Mouse (Mus musculus): ENCODE measurements around the gene Gm42688.
"Not testable (repeated sequence)": the region's sequence is repeated elsewhere in the genome, so short reads cannot be mapped to it uniquely, and the experiment has no call there.

The Gm42688 gene

DNA sequence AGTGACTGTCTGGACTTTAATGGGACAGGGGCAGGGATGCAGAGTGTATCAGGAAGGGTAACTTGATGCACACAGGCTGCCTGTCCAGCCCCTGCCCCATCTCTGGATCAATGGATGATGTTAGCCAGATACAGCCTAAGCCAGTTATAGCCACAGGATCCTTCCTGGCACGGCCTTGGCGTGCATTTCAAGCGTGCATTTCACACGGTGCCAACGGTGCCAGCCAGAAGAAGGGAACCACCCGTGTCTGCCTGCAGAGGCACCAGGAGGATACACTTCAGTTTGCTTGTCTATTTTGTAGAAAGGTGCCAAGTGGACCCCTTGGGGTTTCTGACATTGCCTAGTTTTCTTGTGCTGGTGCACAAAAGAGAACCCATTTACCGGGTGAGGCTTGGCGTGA is 38.6 kb downstream of the Gm42688 start:
- no peak for DNase-seq (ENCODE audit: low read depth, low spot score)

- DNase-seq (ENCODE audit: low read depth, low spot score) = no peak
These were observed 40.2 kb downstream of the Gm42688 start for GRCm38 (mm10) chr6:83141636-83142035.

GRCm38 (mm10) chr6:83142211-83142731 is 40.9 kb downstream of the Gm42688 start:
- no peak for DNase-seq (ENCODE audit: low read depth, low spot score)

GRCm38 (mm10) chr6:83142886-83143285 is 41.5 kb downstream of the Gm42688 start:
- no peak for DNase-seq (ENCODE audit: low read depth, low spot score)

DNA sequence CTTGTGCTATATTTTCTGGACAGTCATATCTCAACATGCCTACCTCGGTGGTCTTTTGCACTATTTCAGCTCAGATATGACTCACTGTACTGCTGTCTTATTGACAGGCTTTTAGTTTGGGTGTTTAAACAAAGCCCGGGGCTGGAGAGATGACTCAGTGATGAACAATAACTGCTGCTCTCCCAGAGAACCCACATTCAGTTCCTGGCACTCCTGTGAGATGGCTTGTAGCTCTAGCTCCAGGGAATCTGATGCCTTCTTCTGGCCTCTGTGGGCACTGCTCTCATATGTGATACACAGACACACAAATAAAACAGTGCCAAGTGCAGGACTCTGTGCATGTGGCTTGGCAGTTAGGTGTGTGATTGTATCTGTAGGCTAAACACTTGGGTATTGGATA is 43.8 kb downstream of the Gm42688 start:
- DNase-seq (ENCODE audit: low read depth, low spot score) = no peak

DNA sequence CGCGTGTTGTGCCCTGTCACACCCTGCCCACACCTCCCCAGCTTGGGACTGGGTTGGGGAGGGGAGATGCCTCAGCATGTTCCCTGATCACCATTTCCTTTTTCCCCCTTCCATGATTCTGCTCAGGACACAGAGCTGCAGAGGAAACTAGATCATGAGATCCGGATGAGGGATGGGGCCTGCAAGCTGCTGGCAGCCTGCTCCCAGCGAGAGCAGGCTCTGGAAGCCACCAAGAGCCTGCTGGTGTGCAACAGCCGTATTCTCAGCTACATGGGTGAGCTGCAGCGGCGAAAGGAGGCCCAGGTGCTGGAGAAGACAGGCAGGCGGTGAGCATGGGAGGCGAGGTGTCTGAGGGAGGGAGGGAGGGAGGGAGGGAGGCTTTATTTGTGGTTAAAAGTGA is 44.4 kb downstream of the Gm42688 start:
- DNase-seq (ENCODE audit: low read depth, low spot score) = no peak

DNA sequence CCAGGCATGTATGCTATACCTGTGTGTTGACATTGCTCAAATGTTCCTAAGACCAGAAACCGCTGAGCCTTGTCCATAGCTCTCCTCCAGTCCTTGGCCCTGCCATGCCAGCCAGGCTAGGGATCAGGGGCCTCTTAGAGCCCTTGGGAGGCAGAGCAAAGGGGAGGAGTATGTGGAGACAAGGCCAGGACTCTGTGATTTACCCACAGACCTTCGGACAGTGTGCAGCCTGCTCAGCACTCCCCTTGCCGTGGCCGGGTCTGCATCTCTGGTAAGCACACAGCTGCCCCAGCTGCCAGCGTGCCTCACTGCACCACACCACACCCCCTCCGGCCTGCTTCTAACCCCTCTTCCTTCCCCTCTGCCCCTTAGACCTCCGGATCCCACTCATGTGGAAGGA is 45.9 kb downstream of the Gm42688 start:
- DNase-seq (ENCODE audit: low read depth, low spot score) = no peak

GRCm38 (mm10) chr6:83151721-83152120 is 50.3 kb downstream of the Gm42688 start:
- DNase-seq (ENCODE audit: low read depth, low spot score) = no peak

DNA sequence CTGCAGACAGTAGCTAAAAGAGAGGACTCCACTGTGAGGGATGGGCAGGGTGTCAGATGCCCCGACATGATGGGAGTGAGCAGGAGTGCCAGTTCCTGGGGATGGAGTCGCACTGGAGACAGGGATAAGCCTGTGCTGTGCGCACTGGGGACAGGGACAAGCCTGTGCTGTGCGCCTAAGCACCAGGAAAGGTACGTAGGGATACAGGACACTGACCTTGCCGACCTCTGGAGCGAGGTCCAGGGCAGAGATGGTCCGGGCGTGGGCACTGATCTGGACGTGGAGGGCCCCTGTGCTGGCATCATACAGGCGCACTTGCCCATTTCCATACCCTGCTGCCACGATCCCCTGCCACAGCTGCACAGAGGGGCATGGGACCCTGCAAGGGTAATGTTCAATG is 51.6 kb downstream of the Gm42688 start:
- no peak for DNase-seq (ENCODE audit: low read depth, low spot score)

GRCm38 (mm10) chr6:83153485-83153884 is 52.1 kb downstream of the Gm42688 start:
- DNase-seq (ENCODE audit: low read depth, low spot score) = no peak

DNA sequence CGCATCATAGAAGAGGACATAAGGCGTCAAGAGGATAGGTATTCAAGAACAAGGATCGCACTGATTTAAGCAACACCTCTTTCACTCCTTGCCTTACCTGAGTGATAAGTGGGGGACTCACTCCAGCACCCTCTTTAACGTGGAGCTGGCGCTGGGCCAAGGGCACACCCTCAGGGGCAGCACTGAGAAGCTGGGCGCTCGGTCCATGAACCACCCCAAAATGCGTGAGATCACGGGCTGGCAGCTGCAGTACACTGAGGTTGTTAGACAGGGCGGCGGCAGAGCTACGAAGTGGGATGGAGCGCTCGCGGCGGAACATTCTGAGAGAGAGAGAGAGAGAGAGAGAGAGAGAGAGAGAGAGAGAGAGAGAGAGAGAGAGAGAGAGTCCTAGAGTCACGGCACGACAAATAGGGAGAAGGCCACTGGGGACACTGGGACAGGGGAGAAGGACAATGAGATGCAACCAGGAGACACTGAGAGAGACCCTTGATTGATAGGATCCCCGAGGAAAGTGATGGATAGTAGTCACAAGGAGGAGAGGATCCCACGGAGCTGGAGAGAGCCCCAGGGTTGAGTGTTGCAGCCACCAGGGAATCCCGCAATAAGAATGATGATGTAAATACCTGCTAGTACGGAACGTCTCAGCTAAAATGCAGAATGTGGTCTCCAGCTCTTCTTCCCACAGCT is 54.3 kb downstream of the Gm42688 start:
- DNase-seq (ENCODE audit: low read depth, low spot score) = no peak

DNA sequence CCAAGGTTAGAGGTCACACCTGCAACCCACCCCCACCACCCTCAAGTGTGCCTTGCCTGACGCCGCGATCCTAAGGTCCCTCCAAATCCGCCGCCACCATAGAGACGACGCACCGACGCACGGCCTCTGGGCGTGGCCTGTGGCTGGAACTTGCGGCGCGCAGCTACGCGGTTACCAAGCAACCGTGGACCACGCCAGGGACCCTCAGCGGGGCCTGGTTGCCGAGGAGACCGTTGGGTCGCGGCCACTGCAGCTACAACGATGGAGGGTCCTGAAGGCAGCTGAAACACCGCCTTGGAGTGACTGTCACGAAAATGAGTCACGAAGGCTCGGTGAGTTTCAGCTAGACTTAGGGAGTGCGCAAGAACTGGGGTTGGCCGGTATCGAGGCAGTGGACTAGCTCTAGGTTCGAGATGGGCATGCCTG is 54.9 kb downstream of the Gm42688 start, which contains the start of the genes Wdr54 and 1700003E16Rik:
Gene Wdr54 (minus strand): TSS at position 139 of the 426 bp plus-strand sequence.
Gene 1700003E16Rik (plus strand): TSS at position 146 of the 426 bp plus-strand sequence.
- DNase-seq (ENCODE audit: low read depth, low spot score) = peak; percentile 83

DNA sequence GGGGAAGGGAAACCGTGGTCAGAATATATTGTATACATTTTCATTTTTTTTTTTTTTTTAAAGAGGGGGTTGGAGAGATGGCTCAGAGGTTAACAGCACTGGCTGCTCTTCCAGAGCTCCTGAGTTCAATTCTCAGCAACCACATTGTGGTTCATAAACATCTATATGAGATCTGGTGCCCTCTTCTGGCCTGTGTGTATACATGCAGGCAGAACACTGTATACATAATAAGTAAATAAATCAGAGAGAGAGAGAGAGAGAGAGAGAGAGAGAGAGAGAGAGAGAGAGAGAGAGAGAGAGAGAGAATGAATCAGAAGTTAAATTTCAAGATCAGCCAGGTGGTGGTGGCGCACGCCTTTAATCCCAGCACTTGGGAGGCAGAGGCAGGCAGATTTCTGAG is 58.0 kb downstream of the Gm42688 start:
- DNase-seq (ENCODE audit: low read depth, low spot score) = not testable (repeated sequence)

Data from embryo, embryonic 11.5 days (tissue).